Mouse (Mus musculus) megakaryocyte-erythroid progenitor cell, adult 5-6 weeks (primary cell): ENCODE measurements around the gene Itgb3bp. TPM values are rescaled to one million over a fixed set of nuclear protein-coding genes. Genes with fewer than 3 reads are reported as not detected.

ENCODE experiments used
- ATAC-seq: replicated peaks from 2 replicates; pipeline ENCODE4 v1.8.0; 2016; ENCODE audit warnings: mild to moderate bottlenecking, inconsistent platforms; ENCODE audit not compliant: severe bottlenecking, poor library complexity, low FRiP score, low TSS enrichment
- total RNA-seq, 2 experiments: library from RNA; stranded (forward) in 1 of 2; stranded (reverse) in 1 of 2; fragments of 200-1000, 215-1000 nt in 1 of 2; fragments of >200 nt in 1 of 2; fragmentation: Nextera tagmentation in 1 of 2; gene quantifications; 2 replicates each; pipeline ENCODE4 v1.2.3; 2014 to 2017

Itgb3bp gene
- 30.5 and 32.2 TPM in 2 replicates for total RNA-seq (2014; fragmentation: Nextera tagmentation)
- 16.1 and 35.0 TPM in 2 replicates for total RNA-seq (2017)

DNA sequence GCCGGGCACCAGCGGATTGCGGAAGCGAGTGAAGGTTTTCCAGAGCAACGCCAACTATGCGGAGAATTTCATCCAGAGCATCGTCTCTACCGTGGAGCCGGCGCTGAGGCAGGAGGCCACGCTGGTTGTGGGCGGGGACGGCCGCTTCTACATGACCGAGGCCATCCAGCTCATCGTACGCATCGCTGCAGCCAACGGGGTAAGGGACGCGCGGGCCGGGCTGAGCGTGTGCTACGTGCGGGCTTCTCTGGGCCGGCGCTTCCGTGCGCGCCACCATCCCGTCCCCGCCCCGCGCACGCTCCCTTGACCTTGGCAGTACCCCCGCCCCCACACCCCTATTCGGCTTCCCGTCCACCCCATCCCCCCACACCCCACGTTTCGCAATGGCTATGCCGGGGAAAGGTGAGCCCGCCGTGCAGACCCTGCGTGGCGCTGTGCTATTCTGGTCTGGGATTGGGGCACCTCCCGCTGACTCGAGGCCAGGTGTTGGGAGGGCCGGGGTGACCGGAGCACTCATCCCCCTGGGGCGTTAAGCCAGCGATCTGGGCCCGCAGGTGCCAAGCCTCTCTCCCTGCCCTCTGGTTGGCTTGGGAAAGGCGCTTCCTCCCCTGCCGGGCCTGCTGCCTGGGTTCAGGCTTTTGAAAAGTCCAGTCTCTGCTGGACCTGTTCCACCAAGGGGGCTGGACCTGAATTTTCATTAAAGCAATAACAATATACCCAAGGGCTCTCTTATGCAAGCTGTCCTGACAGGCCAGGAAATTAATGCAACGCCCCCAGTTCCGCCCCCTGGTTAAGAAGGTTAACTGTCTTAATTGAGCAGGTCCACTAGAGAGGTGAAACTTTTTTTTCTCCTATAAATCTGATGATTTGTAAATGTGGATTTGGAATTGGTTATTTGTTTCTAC lies at the start of gene Itgb3bp:
Gene Itgb3bp, minus strand, starts transcription at position 201 of the 905 bp plus-strand sequence.
- peak; percentile 81 for ATAC-seq

DNA sequence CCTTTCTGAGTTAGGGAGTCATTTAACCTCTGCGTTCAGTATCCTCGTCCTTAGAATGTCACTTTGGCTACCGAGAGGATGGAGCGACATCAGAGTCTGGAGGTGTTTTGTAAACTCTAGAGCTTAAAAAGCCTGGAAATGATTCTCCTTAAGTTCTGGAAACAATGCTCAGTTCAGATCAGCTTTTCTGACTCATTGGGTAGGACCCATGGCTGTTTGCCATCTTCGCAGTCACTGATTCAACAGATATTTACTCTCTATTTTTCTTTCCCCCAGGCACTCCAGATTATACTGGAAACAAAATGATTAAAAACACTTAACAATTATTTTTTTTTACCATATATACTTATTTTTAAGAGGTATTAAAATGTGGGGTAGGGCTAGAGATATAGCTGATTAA lies 49.7 kb upstream of the Itgb3bp start:
- ATAC-seq, result no peak

DNA sequence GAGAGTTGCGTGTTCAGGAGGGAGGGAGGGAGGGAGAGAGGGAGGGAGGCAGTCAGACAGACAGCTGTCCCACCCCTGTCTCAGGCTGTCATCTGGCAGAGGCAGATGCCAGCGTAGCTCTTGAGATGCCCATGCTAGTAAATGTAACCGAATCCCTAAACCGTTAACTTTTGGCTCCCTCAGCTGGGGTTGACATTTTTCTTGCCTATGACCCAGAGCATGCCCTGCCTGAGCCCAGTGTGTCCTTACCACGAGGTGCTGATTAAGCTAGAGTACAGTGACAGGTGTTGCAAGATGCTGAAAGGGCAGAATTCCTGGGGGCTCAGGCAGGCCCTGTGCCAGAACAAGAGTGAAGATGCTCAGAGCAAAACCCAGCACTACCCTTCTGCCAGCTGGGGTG lies 44.8 kb upstream of the Itgb3bp start:
- ATAC-seq, result no peak

- ATAC-seq, result no peak
Measured at GRCm38 (mm10) chr4:99973931-99974330, 44.3 kb upstream of the Itgb3bp start.

DNA sequence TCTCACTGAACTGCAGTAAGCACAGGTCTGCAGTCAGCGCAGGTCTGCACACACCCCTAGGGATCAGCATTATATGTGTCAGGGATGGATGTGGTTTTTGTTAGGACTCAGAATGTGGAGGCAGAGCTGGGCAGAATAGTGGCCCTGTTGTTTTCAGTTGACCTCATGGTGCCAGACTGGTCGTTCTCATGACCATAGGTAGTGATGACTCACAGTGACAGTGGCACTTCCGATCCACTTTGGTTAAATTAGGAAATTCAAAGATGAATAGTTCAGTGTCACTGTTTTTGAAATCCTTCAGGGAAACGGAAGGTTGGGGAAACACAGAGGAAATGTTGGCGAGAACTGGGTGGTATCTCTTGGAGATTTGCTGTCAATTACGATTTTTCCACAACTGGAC lies 43.3 kb upstream of the Itgb3bp start:
- ATAC-seq, result no peak

DNA sequence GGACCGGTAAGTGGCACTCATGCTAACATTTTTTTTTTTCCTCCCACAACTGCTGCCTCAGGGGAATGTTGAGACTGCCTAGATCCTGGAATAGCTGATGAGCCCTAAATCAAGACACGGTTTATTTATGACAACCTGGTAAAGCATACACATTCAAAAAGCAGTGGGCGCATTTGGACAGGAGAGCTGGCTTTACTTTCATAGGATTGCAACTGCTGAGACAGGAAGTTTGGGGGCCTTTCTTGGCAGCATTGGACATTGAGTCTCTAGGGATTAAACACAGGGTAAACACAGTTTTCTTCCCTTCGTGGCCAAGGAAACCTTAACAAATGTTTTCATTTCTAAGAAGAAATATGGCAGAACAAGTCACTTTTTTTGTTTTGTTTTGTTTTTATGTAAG lies 40.5 kb upstream of the Itgb3bp start:
- no peak for ATAC-seq

DNA sequence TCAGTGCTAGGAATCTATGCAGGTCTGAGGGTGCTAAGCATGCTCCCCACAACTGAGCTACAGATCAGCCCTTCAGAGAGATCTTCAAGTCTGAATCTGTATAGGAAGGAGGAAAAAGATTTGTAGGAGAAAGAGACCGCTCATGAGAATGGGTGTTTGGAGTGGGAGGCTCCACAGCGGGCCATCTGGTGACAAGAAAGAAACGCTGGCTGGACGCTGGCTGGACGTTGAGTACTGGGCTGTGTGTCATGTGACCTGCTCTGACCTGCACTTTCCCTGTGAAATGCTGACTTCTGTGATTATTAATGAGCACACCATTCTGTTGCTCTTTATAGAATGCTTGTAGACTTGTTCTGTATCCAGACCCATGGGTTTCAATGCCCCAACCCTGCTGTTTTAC lies 39.7 kb upstream of the Itgb3bp start:
- no peak for ATAC-seq

- no peak for ATAC-seq
Measured at GRCm38 (mm10) chr4:99966555-99966954, 36.9 kb upstream of the Itgb3bp start.

DNA sequence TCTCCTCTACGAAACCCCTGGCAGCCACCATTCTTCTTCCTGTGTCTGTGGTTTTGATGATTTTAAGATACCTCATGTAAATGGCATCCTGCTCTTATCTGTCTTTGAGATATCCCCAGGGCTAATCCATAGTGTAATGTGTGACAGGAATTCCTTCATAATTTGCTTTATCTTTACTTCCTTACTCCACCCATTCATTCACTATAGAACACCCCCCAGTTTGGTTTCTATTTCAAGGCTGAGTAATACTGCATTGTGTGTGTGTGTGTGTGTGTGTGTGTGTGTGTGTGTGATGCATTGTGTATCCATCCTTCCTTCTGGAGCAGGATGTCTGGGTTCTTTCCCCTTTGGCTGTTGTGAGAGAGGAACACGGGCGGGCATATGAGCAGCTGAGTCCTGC lies 29.7 kb upstream of the Itgb3bp start:
- ATAC-seq, result no peak

DNA sequence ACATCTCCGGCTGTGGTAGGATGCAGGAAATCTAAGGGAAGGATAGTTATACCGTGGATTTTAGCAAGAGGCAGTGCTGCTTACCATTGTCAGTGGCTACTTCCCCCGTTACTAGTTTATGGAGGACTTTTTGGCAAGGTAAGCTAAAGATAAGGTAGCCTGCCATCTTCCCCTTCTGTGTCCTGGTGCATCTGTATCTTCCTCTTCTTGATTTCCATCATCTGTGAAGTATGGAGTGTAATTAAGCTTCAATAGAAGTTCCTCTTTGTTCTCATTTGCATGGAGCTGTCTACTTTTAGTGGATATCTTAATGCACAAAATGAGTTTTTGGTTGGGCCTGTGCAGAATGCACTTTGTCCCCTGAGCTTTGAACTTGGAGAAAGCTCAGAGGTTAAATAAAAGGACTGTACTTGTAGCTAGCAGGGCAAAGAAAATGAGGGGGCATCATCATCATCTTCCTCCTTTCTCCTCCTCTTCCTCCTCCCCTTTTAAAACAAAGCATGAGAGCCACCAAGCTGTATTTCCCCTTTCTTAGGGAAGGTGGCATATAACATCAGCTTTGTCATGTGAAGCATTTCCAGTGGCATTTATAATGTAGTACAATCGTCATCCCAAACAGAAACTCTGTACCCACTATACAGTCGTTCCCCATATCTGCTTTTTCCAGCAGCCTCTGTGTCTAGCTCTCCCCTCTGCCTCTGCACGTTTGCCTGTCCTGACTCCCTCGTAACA lies 28.6 kb upstream of the Itgb3bp start:
- ATAC-seq, result no peak

DNA sequence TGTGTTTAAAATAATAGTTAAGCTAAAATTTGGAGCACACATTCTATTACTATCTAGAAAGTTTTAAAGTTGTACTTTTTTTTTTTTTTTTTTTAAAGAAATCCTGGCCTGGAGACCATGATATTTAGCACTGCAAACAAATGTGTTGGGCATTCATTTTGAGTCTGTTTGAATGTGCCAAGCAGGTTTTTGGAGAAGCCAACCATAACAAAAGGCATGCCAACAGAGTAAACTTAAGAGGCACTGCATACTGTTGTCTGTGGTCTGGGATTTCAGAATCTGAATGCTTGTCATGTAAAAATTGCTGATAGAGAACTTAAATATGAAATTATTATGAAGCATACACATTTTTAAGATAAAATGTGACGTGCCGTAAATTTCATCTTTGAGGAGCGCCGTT lies 27.6 kb upstream of the Itgb3bp start:
- no peak for ATAC-seq

DNA sequence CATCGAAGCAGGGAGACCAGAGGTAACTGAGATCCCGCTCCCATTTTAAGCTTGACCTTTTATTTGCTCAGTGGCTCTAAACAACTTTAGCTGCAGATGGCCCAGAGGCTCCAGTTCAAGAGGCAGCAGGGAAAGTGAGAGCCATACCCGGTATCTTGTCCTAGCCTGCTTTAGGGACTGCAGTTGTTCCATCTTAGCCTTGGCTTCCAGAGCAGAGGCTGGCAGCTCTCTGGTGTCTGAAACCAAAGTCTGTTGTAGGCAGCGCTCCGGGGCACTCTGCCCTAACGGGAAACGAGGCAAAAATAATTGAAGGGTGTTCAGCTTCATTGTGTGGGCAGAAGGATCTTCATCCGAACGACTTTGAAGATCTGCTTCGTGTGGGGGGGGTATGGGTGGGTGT lies 25.8 kb upstream of the Itgb3bp start:
- ATAC-seq, result no peak

GRCm38 (mm10) chr4:99953904-99954303 lies 24.3 kb upstream of the Itgb3bp start:
- no peak for ATAC-seq

DNA sequence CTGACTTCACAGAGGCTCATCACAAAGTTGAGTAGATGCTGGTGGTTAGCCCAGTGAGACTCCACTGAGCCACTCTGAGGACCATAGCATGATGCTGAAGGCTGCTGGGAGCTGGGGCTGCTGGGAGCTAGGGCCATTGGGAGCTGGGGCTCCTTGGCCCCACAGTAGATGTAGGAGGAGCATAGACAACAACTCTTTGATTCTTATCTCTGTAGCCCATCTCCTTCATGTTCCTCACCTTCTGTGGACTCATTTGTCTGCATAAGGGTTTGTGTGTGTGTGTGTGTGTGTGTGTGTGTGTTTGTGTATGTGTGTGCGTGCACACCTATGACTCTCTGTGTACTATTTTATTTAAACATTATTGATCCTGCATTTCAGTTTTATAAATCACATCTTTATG lies 18.3 kb upstream of the Itgb3bp start:
- ATAC-seq, result no peak

- ATAC-seq, result peak; percentile 61; the same call in 1 of the 2 replicates
Measured at GRCm38 (mm10) chr4:99947192-99947591, 17.6 kb upstream of the Itgb3bp start.

DNA sequence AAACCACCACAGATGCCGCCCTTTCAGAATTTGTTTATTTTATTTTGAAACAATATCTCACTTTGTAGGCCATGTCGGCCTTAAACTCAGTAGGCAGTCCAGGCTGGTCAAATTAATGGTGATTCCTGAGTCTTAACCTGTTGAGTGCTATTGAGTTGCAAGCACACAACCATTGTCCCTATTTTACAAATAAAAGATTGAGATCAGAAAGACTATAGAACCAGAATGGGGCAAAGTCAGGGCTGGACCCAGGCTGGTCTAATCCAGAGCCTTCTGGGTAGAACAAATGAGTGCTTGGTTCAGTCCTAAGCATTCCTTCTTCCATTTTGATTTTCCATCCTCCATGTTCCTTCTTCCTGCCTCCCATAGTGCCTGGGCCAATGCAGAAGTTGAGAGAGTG lies 16.9 kb upstream of the Itgb3bp start:
- ATAC-seq, result no peak

- ATAC-seq, result no peak
Measured at GRCm38 (mm10) chr4:99945011-99945410, 15.4 kb upstream of the Itgb3bp start.

GRCm38 (mm10) chr4:99944606-99945005 lies 15.0 kb upstream of the Itgb3bp start:
- ATAC-seq, result no peak

DNA sequence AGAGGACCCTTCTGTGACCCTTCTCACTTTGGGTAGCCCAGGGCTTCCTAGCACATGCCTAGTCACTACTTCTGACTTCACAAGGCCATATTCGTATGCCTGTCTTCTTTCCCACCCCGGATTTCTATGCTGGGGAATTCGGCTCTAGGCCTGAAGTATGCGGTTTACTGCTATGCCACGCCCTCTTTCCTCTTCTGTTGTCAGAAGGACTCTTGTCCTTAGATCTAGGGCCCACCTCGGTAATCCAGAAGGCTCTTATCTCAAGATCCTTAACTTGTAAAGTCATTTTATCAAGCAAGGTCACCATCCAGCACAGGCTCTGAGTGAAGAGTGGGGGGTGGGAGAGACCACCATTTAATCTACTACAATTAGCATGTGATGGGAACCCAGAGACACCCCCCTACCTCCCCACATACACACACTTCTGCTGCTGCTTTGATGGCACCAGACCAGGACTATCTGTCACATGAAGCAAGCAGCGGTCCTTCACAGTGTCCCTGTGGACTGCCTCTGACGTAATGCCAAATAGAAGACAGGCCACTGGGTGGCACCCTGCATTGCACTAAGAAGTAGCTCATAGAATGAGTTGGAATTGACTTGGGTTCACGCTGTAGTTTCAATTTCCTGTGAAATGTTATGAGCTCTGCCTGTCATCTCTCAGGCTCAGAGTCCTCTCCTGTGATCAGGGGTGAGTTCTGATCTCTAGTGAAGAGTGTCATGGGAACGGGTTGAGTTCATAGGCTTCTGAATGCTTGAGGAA lies 12.2 kb upstream of the Itgb3bp start:
- ATAC-seq, result 0 out of 2 replicates have a peak, but pooled peaks have one; percentile 47
